Mouse (Mus musculus) ovary, postnatal 14 days (tissue): ENCODE data around the gene Faf1.
"Not testable (repeated sequence)": the region's sequence is repeated elsewhere in the genome, so short reads cannot be mapped to it uniquely, and the experiment has no call there.

ENCODE experiments used
- DNase-seq: peaks from one replicate; pipeline ENCODE4 v3.0.0; 2022; ENCODE audit warnings: low spot score

Faf1 gene

GRCm38 (mm10) chr4:109665101-109665981 is 11.0 kb upstream of the Faf1 start:
- peak; percentile 56 for DNase-seq

- peak; percentile 43 for DNase-seq
Measured at GRCm38 (mm10) chr4:109665982-109666460, 10.4 kb upstream of the Faf1 start.

GRCm38 (mm10) chr4:109666461-109667269 is 9.7 kb upstream of the Faf1 start, which contains the start of gene Cdkn2c:
TSS of gene Cdkn2c (minus strand) at chr4:109667189.
- peak; percentile 82 for DNase-seq

- DNase-seq = no peak
Measured at GRCm38 (mm10) chr4:109667518-109667917, 8.9 kb upstream of the Faf1 start.

- DNase-seq = no peak
Measured at GRCm38 (mm10) chr4:109670213-109670612, 6.2 kb upstream of the Faf1 start.

GRCm38 (mm10) chr4:109671941-109672340 is 4.4 kb upstream of the Faf1 start:
- no peak for DNase-seq

- no peak for DNase-seq
Measured at GRCm38 (mm10) chr4:109674097-109674496, 2.3 kb upstream of the Faf1 start.

- no peak for DNase-seq
Measured at GRCm38 (mm10) chr4:109677221-109677620, 833 bp downstream of the Faf1 start.

GRCm38 (mm10) chr4:109683561-109683960 is 7.2 kb downstream of the Faf1 start:
- DNase-seq = no peak

GRCm38 (mm10) chr4:109692674-109693073 is 16.3 kb downstream of the Faf1 start:
- no peak for DNase-seq

- DNase-seq = not testable (repeated sequence)
Measured at GRCm38 (mm10) chr4:109700727-109701126, 24.3 kb downstream of the Faf1 start.

GRCm38 (mm10) chr4:109703568-109703967 is 27.2 kb downstream of the Faf1 start:
- no peak for DNase-seq

- DNase-seq = no peak
Measured at GRCm38 (mm10) chr4:109705349-109705748, 29.0 kb downstream of the Faf1 start.

GRCm38 (mm10) chr4:109719281-109719680 is 42.9 kb downstream of the Faf1 start:
- no peak for DNase-seq

- peak; percentile 15 for DNase-seq
Measured at GRCm38 (mm10) chr4:109729281-109729680, 52.9 kb downstream of the Faf1 start.

- no peak for DNase-seq
Measured at GRCm38 (mm10) chr4:109735754-109736153, 59.4 kb downstream of the Faf1 start.

- DNase-seq = no peak
Measured at GRCm38 (mm10) chr4:109743984-109744383, 67.6 kb downstream of the Faf1 start.

- peak; percentile 25 for DNase-seq
Measured at GRCm38 (mm10) chr4:109759031-109759430, 82.6 kb downstream of the Faf1 start.

GRCm38 (mm10) chr4:109759901-109760300 is 83.5 kb downstream of the Faf1 start:
- DNase-seq = no peak

GRCm38 (mm10) chr4:109760501-109760900 is 84.1 kb downstream of the Faf1 start:
- no peak for DNase-seq

- DNase-seq = no peak
Measured at GRCm38 (mm10) chr4:109762768-109763501, 86.5 kb downstream of the Faf1 start.

- DNase-seq = no peak
Measured at GRCm38 (mm10) chr4:109769071-109769470, 92.7 kb downstream of the Faf1 start.
